8 mouse cellular contexts compared by ENCODE assay signal in the genomic region with DNA sequence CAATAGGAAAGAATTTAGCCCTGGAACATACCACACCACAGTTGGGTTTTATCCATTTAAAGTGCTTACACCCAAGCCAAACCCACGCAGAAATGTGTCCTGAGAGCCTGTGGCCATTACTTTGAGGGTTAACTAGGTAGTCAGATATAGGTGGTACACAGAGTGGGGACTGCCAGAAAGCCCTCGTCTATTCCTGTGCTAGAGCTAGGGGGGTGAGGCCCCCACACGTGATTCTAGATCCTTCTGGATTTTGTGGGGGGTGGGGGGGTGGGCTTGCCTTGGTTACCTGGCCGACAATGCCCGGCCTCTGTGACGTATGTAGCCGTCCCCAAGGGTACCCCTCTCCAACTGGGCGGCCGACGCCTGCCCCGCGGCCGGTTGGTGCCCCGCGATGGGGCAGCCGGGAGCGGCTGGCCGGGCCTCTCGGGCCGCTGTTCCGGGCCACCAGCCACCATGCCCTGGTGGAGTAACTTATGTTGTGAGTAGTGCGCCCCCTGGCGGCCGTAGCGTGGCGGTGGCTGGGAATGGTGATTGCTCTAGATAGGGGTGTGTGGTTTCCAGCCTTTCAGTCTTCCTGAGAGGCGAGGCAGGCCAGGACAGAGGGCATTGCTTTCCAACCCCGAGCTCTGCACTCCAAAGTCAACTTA. TPM values are rescaled to one million over a fixed set of nuclear protein-coding genes. Genes with fewer than 3 reads are reported as not detected.
A peak's percentile ranks its signal among the peaks of the same experiment; 100 is the strongest.
DNase-seq lines count a peak whose midpoint lies in the region; ATAC-seq lines count a peak whose summit lies in the region.

No protein-coding gene starts in this region.

- intact Hi-C loops in gastrocnemius, postnatal 14 days (cut with DNase I; ENCODE audit: low total_unique reads): loop anchor here (5.0 kb wide), 1 partner anchor 349 kb away; no protein-coding TSS in a partner anchor

- DNase-seq in adrenal gland, adult (ENCODE audit: inconsistent age in 2 of 2, low spot score in 1 of 2): peak; percentile 94 to 99
- DNase-seq in embryo, embryonic 10 days (ENCODE audit: low spot score): peak; percentile 97
- DNase-seq in gastrocnemius, postnatal 14 days: peak; percentile 94
- peak; percentile 51 to 91 for DNase-seq in left cerebral cortex, adult 9 months (ENCODE audit: low spot score in 2 of 2)
- peak; percentile 90 for DNase-seq in right cerebral cortex, postnatal 14 days
- peak; percentile 89 for DNase-seq in urinary bladder, postnatal 25 days (ENCODE audit: low spot score)

- ATAC-seq in inflammation-experienced regulatory T-cells, adult 6 months: peak; percentile 83
- peak; percentile 100 for ATAC-seq in megakaryocyte progenitor cell, adult 5-6 weeks (replicated peaks; ENCODE audit: poor library complexity)

RNA-seq across cellular contexts. Expression of gene Zbtb2, which starts 41.3 kb away (rescaled TPM):
- 1 to 10 TPM; 4.2 to 4.5 TPM for total RNA-seq in gastrocnemius, postnatal 14 days (2021)
- 10 to 100 TPM in 2 of 3 experiments, 1 to 10 TPM in 1; 9.1 to 11.5 (median 11.1) TPM for polyA plus RNA-seq in inflammation-experienced regulatory T-cells, adult 6 months (2017; shearing (Covaris generic))
- 15.5 and 17.5 TPM in 2 replicates for total RNA-seq in megakaryocyte progenitor cell, adult 5-6 weeks (2015)
- 10.7 and 11.9 TPM in 2 replicates for total RNA-seq in megakaryocyte progenitor cell, adult 5-6 weeks (2017)

Comparison
In these comparisons a context has a peak if more than half of its experiments do, and no peak if none do; other contexts are left out.
1. Peak in every context shown above with its lines: DNase-seq and ATAC-seq.